Mouse (Mus musculus) gastrocnemius, adult 18-20 months (tissue): ENCODE measurements at regions not wholly inside any gene's neighbourhood (a gene's known extent, or its start where the extent isn't known, plus 50 kb on each side); places are given as distances from the start of the nearest gene placed in this dataset.

ENCODE experiments used
- DNase-seq: peaks from one replicate; pipeline ENCODE4 v3.0.0; 2021; ENCODE audit warnings: low spot score

DNA sequence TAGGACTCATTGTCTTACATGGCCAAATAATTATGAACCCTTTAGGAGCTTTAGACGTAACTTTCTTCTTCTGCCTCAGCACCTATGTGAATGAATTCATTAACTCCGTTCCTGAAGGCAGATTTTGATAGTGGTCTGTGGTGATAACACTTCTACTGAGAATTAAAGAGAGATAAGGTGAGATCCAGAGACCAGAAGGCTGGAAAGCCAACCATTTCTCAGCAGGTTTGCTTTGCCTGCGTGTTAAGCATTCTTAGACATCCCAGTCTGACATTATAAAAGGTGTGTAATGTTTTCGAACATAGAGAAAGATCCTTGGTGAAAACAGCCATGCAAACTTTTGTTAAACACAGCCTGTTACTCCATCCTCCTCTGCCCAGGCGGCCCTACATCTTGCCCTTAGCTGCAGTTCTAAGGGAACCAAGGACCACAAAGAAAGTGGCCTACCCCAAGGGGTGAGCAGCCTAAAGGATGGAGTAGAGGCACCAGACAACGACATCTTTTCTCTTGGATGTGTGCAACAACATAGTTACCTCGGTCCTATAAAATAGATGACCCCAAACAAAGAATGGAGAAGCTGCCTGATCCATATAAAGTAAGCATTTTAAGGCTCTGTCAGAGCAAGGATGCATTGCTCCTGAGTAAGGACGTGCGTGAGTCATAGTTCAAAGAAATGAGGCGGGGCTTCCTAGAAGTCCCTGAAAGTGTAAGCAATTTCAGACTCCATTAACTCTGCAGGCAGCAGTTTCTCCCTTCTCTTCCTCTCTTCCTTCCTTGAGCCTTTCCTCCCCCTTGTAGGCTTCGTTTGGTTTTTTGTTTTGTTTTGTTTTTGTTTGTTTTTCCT, 55.1 kb upstream of the Xpr1 start:
- DNase-seq, result no peak

DNA sequence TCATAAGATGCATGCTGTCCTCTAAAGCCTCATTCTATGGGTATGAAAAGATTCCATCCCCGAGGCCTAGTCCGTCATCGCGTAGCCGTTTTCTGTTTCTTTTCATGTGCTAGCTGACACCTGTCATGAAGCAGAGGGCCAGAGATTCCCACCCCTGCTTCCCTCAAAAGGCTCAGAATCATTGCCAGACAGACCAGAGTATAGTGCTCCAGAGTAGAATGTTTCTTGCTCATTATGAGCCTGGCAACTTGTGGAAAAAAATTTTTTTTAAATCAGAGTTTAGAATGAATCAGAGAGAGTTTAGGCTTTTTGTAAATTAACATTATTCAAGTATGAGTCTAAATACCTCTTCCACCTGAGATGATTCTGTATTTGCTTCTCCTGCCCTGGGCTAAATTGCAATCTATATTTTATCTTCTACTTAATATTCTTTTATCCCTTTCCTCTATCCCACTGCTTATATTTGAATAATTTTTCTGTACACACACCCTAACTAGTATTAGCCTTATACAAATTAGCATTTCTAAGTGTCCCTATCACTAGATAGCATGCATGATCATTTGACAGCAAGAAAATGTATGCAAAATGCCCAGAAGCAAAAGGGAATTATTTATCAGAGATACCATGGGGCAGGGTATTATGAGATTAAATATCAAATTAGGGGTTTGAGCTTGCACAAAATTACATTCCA, 55.9 kb upstream of the Xpr1 start:
- DNase-seq, result no peak

DNA sequence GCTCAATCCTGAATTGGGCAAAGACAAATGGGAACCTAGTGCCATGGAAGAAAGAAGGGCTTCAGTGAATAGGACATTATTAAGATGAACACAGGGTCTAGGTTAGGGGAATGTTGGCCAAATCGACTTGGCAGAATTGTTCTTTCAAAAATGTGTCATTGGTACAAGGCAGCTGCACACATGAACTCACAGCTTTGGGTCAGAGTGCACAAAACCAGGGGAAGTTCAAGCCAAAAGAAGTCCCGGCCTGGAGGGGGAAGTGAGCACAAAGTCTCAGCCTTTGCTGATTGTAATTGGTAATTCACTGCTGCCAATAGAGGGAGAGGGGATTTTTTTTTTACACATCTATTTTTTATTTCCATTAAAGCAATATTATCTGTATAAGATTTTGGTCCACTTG, 57.8 kb upstream of the Xpr1 start:
- no peak for DNase-seq

DNA sequence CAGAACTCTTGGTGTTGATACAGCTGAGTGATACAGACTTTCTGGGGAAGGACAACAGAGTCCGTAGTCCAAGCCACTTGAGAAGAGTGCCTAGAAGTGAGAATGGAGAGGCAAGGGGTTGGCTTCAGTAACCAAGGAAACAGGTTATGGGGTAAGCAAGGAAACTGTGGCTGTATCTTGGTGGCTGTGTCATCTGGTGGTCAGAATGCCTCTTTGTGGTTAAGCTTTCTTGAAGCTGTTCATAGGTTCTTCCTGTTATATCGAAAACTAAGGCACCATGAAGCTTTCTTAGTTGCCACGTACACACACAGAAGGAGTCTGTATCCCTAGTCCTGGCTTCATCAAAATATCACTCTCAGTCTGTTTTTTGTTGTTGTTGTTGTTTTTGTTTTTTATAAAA, 59.0 kb upstream of the Xpr1 start:
- no peak for DNase-seq

DNA sequence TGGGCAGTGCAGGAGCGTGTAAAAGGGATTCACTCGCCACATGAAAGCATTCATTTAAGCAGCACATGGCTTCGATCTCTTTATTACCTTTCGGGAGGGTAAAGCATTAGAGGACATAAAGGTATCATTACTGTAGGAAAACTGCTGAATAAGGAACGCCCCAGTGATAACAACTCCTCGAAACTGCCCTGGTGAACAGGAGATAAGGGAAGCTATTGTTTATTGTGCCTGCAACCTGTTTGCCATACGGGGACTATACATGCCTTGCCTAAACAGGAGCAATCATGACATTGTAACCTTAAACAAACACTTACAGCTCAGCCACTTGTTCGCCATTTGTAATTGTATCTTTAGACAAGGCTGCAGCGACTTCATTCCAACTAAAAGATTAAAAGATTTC, 64.9 kb upstream of the Xpr1 start:
- DNase-seq, result no peak

DNA sequence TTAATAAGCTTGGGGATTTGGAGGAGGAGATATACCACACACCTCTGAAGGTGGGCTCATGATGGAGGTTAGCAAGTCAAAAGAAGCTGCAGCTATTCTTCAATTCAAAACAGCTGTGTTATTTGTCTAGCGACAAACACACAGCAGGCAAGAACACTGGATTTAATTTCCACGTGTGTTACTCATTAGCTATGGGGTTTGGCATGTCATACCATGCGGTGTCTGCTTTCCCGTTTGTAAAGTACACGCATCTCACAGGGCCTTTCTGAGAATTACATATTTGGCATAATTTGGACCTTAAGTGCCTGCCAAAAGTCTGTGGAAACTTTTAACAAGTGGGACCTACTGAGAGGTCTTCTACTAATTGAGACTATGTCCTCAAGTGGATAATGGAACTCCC, 65.5 kb upstream of the Xpr1 start:
- no peak for DNase-seq

DNA sequence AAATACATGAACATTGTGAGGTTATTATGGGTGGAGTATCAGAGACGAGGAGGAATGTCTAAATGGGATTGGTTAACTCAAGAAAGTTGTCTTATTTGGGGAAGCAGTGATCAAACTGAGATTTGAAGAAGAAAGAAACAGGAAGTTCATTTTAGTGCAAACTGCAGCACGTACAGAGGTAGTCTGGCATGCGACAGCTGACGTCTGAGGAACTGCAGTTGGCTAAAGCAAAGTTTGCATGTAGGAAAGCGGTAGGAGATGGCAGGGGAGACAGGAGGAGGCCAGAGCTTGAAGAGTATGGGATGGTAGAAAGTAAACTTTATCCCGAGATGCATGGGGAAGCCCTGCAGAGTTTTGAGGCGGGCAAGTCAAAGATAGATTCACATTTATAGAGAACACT, 66.5 kb upstream of the Xpr1 start:
- DNase-seq, result no peak

DNA sequence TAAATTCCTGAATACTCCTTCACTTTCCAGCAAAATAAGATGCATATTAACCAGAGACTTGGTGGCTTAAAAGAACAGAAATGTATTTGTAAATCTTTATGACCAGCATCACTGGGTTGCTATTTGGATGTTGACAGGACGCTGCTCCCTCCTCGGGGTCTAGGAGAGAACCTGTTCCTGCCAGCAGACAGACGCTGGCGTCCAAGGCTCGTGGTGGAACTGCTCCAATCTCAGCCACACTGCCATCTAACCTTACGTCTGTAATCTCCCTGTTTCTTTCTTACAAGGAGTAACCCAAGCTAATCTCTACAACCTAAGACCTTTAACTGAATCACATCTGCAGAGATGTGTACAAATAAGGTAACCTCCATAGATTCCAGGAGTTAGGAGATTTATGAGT, 70.1 kb upstream of the Acbd6 start:
- DNase-seq, result no peak

DNA sequence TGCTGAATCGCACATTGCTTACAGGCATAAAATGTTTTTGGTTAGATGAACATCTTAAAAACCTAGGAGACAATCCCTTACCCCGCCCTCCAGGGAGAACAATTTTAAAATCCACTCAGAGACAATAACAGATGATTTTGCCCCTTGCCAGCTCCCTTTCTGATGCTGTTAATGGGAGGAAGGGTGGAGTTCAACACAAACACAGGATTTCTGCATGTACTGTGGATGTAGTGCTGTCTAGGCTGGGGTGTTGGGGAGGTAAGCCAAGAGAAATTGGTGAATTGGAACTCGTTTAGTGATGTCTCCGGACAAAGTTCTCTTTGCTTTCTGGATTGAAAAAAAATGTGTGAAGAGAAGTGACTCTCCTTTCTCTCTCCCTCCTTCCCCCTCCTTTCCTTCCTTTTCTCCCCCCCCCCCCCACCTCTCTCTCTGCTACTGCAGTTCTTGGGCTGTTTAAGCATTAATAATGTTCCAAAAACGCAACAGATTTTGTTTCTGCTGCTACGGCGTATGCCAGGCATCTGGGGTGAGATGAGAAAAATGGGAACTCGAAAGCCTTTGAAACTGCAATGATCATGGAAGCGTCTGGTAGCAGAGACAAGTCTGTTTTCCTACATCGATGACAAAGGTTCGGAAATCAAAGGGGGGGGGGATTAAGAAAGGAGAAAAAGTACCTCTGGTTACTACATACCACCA, 68.8 kb upstream of the Acbd6 start:
- DNase-seq, result peak; percentile 11

DNA sequence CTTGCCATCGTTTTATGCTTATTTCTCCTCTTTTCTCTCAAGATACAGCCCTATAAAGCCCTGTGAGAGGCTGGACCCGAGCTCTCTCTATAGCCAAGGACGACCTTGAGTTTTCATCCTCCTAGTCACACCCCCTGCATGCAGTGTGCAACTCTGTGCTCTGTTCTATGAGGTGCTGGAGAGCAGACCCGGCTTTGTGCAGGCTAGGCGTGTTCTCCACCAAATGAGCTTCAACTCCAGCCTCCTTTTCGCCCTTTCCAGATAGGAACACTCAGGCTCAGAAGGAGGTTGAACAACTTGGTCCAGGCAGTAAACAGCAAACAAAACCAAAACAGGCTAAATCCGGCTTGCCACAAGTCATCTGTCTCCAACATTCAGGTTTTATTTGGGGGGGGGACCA, 67.8 kb upstream of the Acbd6 start:
- DNase-seq, result no peak

DNA sequence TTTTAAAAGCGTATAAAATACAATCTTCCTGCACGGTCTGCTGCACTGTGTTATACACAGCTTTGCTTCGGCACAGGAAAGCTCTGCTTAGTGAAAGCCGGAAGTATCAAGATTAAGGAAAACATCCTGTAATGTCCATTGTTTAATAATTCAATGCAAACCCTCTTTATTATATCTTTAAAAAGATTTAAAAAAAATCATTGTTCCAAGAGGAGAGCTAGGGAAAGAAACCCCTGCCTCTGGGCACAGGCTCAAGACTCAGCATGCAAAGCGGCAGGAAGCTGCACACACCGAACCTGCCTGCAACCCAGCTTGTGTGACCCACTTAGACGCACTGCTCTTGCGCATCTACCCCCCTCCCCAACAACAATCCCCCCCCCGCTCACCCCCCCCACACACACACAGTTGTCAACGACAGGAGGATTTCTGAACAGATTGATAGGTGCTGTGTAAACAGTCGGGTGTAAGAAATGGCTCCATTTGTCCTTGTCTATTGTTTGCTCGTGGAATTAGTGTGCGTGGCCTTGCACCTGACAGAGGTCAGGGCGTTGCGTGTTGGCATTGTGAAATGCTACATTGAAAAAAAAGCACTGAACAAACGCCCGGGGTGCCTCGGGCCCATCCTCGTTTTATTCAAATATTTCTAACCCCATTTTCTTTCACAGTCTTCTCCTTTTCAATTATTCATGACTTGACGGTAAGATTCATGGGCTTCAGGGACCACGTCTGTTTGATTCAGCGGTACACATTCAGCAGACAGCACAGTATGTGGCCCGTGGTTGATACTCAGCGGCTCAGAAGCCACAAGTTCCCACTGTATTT, 66.5 kb upstream of the Acbd6 start:
- DNase-seq, result no peak

DNA sequence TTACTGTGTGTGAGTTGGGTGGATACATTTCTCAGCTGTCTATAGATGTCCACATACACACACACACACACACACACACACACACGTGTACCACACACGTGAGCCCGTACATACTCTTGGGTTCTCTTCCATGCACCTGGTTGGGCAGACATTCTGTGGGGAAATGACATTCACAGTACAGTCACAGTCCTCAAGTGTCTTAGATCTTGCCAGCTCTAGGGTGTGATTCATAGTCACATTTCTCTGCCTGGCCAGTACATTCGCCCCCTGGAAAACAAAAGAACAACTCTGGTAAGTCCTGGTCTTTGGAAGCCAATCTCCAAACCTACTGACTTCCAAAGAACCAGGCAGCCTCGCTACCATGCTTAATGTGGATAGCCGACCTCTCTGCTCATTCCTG, 64.6 kb upstream of the Acbd6 start:
- no peak for DNase-seq

DNA sequence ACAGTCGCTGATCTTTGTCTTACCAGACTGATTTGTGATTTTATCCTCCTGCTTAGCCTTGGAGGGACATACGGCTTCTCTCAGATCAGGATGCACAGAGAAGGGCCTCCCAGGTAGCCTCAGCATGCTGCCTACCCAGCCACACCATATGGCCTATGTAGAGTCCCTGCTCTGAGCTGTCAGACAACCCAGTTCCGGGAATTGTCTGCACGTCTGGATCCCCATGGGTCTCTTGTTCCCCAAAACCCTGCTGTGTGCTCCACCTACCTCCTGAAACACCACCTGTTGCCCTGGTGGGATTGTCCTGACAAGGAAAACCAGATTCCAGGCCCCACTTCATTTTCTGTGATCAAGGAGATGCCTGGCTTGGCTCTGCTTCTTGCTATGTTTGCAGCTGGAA, 64.1 kb upstream of the Acbd6 start:
- DNase-seq, result no peak

DNA sequence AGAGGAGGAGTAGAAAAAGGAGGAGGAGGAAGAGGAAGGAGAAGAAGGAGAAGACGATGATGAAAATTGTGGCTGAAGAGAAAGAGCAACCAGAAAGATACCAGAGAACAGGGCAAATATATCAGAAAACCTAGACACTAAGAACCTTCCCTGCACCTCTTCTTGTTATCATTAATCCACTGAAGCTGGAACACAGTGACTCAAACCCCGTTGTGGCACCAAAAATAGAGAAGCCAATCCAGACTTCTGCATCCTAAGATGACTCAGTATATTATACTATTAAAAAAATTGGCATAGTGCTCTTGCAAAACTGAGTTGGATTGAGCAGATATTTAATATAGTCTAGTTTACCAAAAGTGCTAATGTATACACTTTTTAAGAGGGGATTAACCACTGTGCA, 63.6 kb upstream of the Acbd6 start:
- DNase-seq, result no peak

DNA sequence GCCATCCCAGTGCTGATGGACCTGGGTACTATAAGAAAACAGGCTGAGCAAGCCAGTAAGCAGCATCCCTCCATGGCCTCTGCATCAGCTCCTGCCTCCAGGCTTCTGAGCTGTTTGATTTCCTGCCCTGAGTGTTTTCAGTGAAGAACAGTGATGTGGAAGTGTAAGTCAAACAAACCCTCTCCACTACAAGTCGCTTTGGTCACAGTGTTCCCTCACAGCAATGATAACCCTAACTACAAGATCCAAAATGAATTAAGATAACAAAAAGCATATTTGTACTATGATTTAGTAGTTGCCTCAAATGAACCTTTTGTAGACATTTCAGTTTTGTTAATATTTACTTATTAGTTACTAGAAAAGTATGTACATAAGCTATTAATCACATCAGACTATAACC, 58.2 kb upstream of the Acbd6 start:
- DNase-seq, result no peak

DNA sequence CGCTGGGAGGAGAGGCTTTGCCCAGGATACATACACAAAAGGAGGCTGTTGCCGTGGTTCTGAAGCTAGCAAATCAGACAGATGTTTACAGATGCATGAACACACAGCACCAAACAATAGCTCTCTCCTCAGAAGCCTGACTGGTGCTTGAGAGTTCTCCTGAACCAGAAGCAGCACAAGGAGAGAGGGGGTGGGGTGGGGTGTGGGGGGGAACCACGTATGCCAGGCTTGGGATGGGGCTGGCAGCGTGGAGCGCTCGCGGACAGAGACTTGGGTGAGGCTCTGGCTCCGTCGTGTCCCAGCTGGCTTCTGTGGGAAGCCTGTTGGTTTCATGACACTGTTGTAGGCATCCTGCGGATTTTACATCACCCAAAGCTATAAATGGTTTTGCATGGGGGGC, 55.1 kb upstream of the Acbd6 start:
- no peak for DNase-seq

DNA sequence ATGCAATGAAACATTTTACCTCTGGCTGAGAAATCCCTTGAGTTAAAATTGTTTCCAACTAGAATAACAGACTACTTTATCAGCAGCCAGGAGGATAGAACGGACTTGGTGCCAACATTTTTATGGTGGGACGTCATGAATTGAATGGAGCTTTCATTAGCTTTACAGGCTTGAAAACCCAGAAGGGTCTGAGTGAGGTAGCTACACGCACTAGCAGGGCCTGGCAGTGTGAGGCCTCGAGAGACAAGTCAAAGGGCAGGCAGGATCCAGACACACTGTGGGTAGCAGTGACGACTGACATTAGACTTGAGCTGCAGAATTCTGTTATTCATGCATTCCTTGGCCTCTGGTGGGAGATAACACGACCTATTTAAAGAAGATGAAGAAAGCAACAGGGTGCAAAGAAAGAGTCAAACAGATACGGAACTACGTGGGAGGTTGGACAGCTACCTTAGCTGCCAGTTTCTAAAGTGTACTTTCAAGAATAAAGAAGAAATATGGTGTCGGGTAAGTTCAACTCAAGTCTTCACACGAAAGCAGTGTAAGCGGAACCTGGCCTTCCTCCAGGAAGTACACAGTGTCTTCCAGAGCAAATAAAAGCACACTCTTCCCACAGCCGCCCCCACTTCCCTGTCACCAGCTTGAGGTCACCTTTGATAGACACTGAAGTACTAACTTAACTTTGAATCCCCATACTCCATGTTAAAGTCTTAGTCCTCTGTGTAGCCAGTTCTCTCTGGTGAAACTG, 53.2 kb upstream of the Acbd6 start:
- peak; percentile 28 for DNase-seq

DNA sequence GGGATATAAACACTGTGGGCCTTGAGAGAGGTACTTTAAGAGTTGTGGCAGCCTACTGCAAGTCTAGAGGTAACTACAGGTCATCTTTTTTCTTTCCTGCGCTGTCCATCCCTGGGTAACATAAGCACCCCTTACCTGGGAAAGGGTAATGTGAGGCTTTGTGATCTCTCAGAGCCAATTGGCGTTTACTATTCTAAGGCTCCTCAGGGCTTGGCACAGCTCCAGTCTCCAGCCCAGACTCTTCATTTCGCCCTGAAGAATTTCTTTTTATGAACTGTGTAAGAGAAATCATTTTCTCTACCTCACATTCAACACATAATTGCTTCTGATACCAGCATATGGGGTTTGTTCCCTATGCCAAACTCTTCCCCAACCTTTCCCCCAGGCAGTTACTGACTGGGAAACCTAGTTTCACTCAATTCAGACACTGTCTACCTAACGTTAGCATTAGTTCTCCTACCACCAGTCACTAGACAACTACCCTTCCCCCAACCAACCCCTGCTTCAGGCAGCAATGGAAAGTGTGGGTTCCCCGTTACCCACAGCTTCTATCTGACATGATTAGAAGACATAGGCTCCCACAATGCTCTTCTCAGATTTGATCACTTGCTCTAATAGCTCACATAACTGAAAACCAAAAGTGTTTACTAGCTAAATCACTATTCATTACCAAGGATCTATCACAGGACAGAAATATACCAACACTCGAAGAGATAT, 52.4 kb upstream of the Acbd6 start:
- no peak for DNase-seq
